Mouse (Mus musculus) myocyte (in vitro differentiated cells): ENCODE data around the gene Irf3. TPM values are rescaled to one million over a fixed set of nuclear protein-coding genes. Genes with fewer than 3 reads are reported as not detected.
A peak's percentile ranks its signal among the peaks of the same experiment; 100 is the strongest.

ENCODE experiments used
- H3K27me3 ChIP-seq: one replicate; pipeline ENCODE4 v1.6.1; 2011; ENCODE audit not compliant: control insufficient read depth, insufficient read depth, insufficient read length
- H3K36me3 ChIP-seq: one replicate; pipeline ENCODE4 v1.6.1; 2011; ENCODE audit not compliant: control insufficient read depth, insufficient read depth
- H3K4me2 ChIP-seq: one replicate; pipeline ENCODE4 v1.6.1; 2011; ENCODE audit warnings: low read depth, control low read depth
- H3K4me3 ChIP-seq: one replicate; pipeline ENCODE4 v1.5.1; 2011; ENCODE audit warnings: mild to moderate bottlenecking, control low read depth, moderate library complexity
- H3K79me2 ChIP-seq: one replicate; pipeline ENCODE4 v1.6.1; 2011; ENCODE audit not compliant: control insufficient read depth, insufficient read depth
- H3ac ChIP-seq: one replicate; pipeline ENCODE4 v1.6.1; 2011; ENCODE audit not compliant: control insufficient read depth, insufficient read length
- CEBPB ChIP-seq: IDR thresholded peaks from 2 replicates; pipeline ENCODE4 v1.6.1; 2011; ENCODE audit warnings: mild to moderate bottlenecking, moderate library complexity; ENCODE audit not compliant: poor library complexity, insufficient read depth, severe bottlenecking
- E2F4 ChIP-seq: IDR thresholded peaks from one replicate; pipeline ENCODE4 v1.6.1; 2011; ENCODE audit warnings: mild to moderate bottlenecking, control low read depth, moderate library complexity; ENCODE audit not compliant: insufficient read depth
- MAX ChIP-seq: IDR thresholded peaks from one replicate; pipeline ENCODE4 v1.6.1; 2011; ENCODE audit warnings: low read depth, mild to moderate bottlenecking, control low read depth
- MYOD1 ChIP-seq, 3 experiments: IDR thresholded peaks; one replicate each; pipeline ENCODE4 v1.6.1; 2011; ENCODE audit warnings: control low read depth in 2 of 3, low read depth in 2 of 3, mild to moderate bottlenecking in 2 of 3, moderate library complexity in 1 of 3; ENCODE audit not compliant: insufficient read length in 2 of 3, control insufficient read depth in 1 of 3
- MYOG ChIP-seq, 3 experiments: IDR thresholded peaks; one replicate each; pipeline ENCODE4 v1.6.1; 2011; ENCODE audit warnings: control low read depth in 2 of 3, low read depth in 2 of 3, mild to moderate bottlenecking in 2 of 3; ENCODE audit not compliant: insufficient read length in 2 of 3, control insufficient read depth in 1 of 3, insufficient read depth in 1 of 3
- POLR2A ChIP-seq: IDR thresholded peaks from one replicate; pipeline ENCODE4 v1.6.1; 2011; ENCODE audit warnings: low read depth, mild to moderate bottlenecking, control low read depth, moderate library complexity; ENCODE audit not compliant: insufficient read length
- POLR2AphosphoS2 ChIP-seq: IDR thresholded peaks from one replicate; pipeline ENCODE4 v1.6.1; 2011; ENCODE audit warnings: low read depth, control low read depth; ENCODE audit not compliant: insufficient read length
- REST ChIP-seq: IDR thresholded peaks from one replicate; pipeline ENCODE4 v1.6.1; 2011; ENCODE audit warnings: mild to moderate bottlenecking, control low read depth, moderate library complexity; ENCODE audit not compliant: insufficient read depth, insufficient read length
- SRF ChIP-seq: IDR thresholded peaks from one replicate; pipeline ENCODE4 v1.6.1; 2011; ENCODE audit warnings: low read depth; ENCODE audit not compliant: control insufficient read depth, insufficient read length
- TCF12 ChIP-seq: IDR thresholded peaks from one replicate; pipeline ENCODE4 v1.6.1; 2011; ENCODE audit warnings: mild to moderate bottlenecking, control low read depth; ENCODE audit not compliant: poor library complexity, insufficient read depth, severe bottlenecking
- TCF3 ChIP-seq: IDR thresholded peaks from one replicate; pipeline ENCODE4 v1.6.1; 2011; ENCODE audit warnings: low read depth, control low read depth; ENCODE audit not compliant: insufficient read length
- USF1 ChIP-seq: IDR thresholded peaks from one replicate; pipeline ENCODE4 v1.6.1; 2011; ENCODE audit warnings: low read depth, mild to moderate bottlenecking, control low read depth, moderate library complexity
- polyA plus RNA-seq: library from polyadenylated mRNA; unstranded; fragments of >200 nt; fragmentation: generic; extraction: Trizol; gene quantifications from one replicate; pipeline ENCODE4 v1.2.1, GENCODE M21; 2012; ENCODE audit warnings: missing spikeins

Irf3 gene
- polyA plus RNA-seq, 1 experiment = 45.1 TPM

GRCm38 (mm10) chr7:44999753-45000152 lies 2.3 kb downstream of the Irf3 start:
- Histone ChIP-seq H3K4me3 (no peak overlapping the region), H3K27me3 (no peaks in the 10 kb centered on the region), H3K4me2 (peak overlapping the region; percentile 90), H3ac (no peak overlapping the region), H3K79me2 (peaks cover 20% of the 10 kb centered on the region), H3K36me3 (no peaks in the 10 kb centered on the region)
- no peak for TF ChIP-seq USF1
- TF ChIP-seq CEBPB = no peak
- no peak for TF ChIP-seq TCF3
- TF ChIP-seq MAX = no peak
- no peak for TF ChIP-seq MYOD1 (IDR thresholded peaks at IDR 0.05; ENCODE audit: control insufficient read depth in 1 of 3, insufficient read length in 2 of 3, low read depth in 2 of 3)
- no peak for TF ChIP-seq REST
- no peak for TF ChIP-seq E2F4

GRCm38 (mm10) chr7:45000539-45001114 lies 3.2 kb downstream of the Irf3 start:
- H3ac ChIP-seq = no peak overlapping the region
- no peak overlapping the region for H3K4me3 ChIP-seq
- H3K27me3 ChIP-seq = no peaks in the 10 kb centered on the region
- H3K36me3 ChIP-seq = no peaks in the 10 kb centered on the region
- peak; percentile 18 for TF ChIP-seq POLR2A
- no peak for TF ChIP-seq E2F4
- TF ChIP-seq USF1 = no peak
- TF ChIP-seq MYOG (IDR thresholded peaks at IDR 0.05; ENCODE audit: control insufficient read depth in 1 of 3, insufficient read depth in 1 of 3, insufficient read length in 2 of 3, low read depth in 2 of 3) = peak in 1 of 3 experiments; percentile 36
- peak; percentile 80 for TF ChIP-seq POLR2AphosphoS2
- peak in 1 of 3 experiments; percentile 21 for TF ChIP-seq MYOD1 (IDR thresholded peaks at IDR 0.05; ENCODE audit: control insufficient read depth in 1 of 3, insufficient read length in 2 of 3, low read depth in 2 of 3)
- H3K4me2 ChIP-seq = no peak overlapping the region
- peaks cover 20% of the 10 kb centered on the region for H3K79me2 ChIP-seq

- Histone ChIP-seq H3K4me3 (no peak overlapping the region), H3K36me3 (no peaks in the 10 kb centered on the region), H3K79me2 (peaks cover 20% of the 10 kb centered on the region), H3ac (no peak overlapping the region), H3K4me2 (no peak overlapping the region), H3K27me3 (no peaks in the 10 kb centered on the region)
- TF ChIP-seq POLR2AphosphoS2 = peak; percentile 87
- no peak for TF ChIP-seq USF1
- TF ChIP-seq CEBPB = no peak
- peak in 1 of 3 experiments; percentile 72 for TF ChIP-seq MYOD1 (IDR thresholded peaks at IDR 0.05; ENCODE audit: control insufficient read depth in 1 of 3, insufficient read length in 2 of 3, low read depth in 2 of 3)
- TF ChIP-seq TCF12 = no peak
- no peak for TF ChIP-seq REST
- TF ChIP-seq POLR2A = peak; percentile 43
- TF ChIP-seq MYOG (IDR thresholded peaks at IDR 0.05; ENCODE audit: control insufficient read depth in 1 of 3, insufficient read depth in 1 of 3, insufficient read length in 2 of 3, low read depth in 2 of 3) = peak in 2 of 3 experiments; percentile 21 to 35
Observed at GRCm38 (mm10) chr7:45002440-45002839, 5.0 kb downstream of the Irf3 start.

GRCm38 (mm10) chr7:45004546-45004945 lies 7.1 kb downstream of the Irf3 start:
- Histone ChIP-seq H3K4me3 (no peak overlapping the region), H3K27me3 (no peaks in the 10 kb centered on the region), H3K79me2 (peaks cover 14% of the 10 kb centered on the region), H3K36me3 (no peaks in the 10 kb centered on the region), H3K4me2 (no peak overlapping the region), H3ac (no peak overlapping the region)
- TF ChIP-seq USF1 (no peak), MYOD1 (IDR thresholded peaks at IDR 0.05; ENCODE audit: control insufficient read depth in 1 of 3, insufficient read length in 2 of 3, low read depth in 2 of 3) (no peak), POLR2A (no peak), REST (no peak), E2F4 (no peak), SRF (no peak), TCF3 (no peak)

GRCm38 (mm10) chr7:45005321-45005992 lies 8.0 kb downstream of the Irf3 start:
- Histone ChIP-seq H3K36me3 (peaks cover 6% of the 10 kb centered on the region), H3K79me2 (peaks cover 14% of the 10 kb centered on the region)
- TF ChIP-seq REST (no peak), MAX (no peak), SRF (no peak), POLR2A (no peak), MYOG (IDR thresholded peaks at IDR 0.05; ENCODE audit: control insufficient read depth in 1 of 3, insufficient read depth in 1 of 3, insufficient read length in 2 of 3, low read depth in 2 of 3) (no peak), MYOD1 (IDR thresholded peaks at IDR 0.05; ENCODE audit: control insufficient read depth in 1 of 3, insufficient read length in 2 of 3, low read depth in 2 of 3) (no peak), E2F4 (no peak), USF1 (no peak), POLR2AphosphoS2 (no peak), TCF3 (no peak), CEBPB (no peak), TCF12 (no peak)

More at GRCm38 (mm10) chr7:45005321-45005992, 8.0 kb downstream of the Irf3 start:
- H3K4me2 ChIP-seq = no peak overlapping the region
- H3ac ChIP-seq = no peak overlapping the region
- H3K27me3 ChIP-seq = no peaks in the 10 kb centered on the region
- no peak overlapping the region for H3K4me3 ChIP-seq
